ENCODE assay signal across 13 mouse cellular contexts in the genomic region with DNA sequence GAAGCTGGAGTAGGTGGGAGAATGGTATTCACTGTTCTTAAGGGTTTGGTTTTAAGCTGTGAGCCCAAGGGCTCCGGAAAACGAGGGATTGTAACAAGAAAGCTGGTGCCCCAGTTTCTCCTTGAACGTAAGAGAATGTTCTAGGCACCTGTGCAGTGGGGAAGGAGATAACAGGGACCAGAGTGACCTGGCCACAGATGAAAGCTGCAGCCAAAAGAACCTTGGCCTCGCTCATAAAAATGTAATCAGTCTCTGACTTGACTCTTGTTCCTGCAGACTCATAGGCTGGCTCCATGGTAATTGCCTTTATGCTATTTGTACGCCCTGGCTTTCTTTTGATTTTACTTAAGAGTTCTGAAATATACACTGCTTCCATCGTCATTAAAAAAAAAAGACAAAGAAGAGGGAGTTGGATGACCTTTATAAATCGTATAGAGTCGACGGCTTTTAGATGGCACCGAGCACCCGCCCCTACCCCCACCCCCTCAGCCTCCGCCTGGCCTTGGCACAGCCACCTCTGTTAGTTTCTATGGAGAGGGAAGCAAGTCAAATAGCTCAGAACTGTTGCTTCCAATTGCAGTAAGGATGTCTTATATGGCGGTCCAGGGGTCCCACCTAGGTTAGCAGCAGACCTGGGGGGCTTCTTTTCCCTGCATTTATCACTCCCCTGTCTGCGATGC. TPM values are rescaled to one million over a fixed set of nuclear protein-coding genes. Genes with fewer than 3 reads are reported as not detected.
DNase-seq lines count a peak whose midpoint lies in the region; ATAC-seq and TF ChIP-seq lines count a peak whose summit lies in the region.
"Had no signal": no experiment of that assay in that cellular context is flagged by ENCODE, and none has a peak within 500 bp of the region (broad histone marks: within the 10 kb centered on the region; RNA-seq: fewer than 3 reads in every experiment).

No protein-coding gene starts in this region.

- H3K27me3 ChIP-seq in intestine, embryonic 15.5 days (replicated peaks) = no peaks in the 10 kb centered on the region
- H3K27me3 ChIP-seq: heart, embryonic 12.5 days; midbrain, embryonic 13.5 days; neural tube, embryonic 12.5 days had no signal

- no peak for DNase-seq in layer of hippocampus, adult 2 months (ENCODE audit: low spot score in 2 of 2)
- no peak for DNase-seq in layer of hippocampus, adult 9-10 months (ENCODE audit: low spot score)
- DNase-seq in left cerebral cortex, adult 18-20 months (ENCODE audit: low spot score in 2 of 2) = no peak
- DNase-seq in layer of hippocampus, adult 9-11 months = no peak
- DNase-seq in spleen, adult 12 weeks (ENCODE audit: low spot score) = no peak
- DNase-seq: kidney, adult 18-20 months; kidney, postnatal 36 days had no signal

- no peak overlapping the region for H3K9ac ChIP-seq in intestine, embryonic 15.5 days
- H3K9ac ChIP-seq: heart, embryonic 12.5 days; midbrain, embryonic 13.5 days; neural tube, embryonic 12.5 days had no signal

- H3K27ac ChIP-seq in layer of hippocampus, adult 2 months = peak overlapping the region; percentile 46; the same call in 1 of the 2 replicates
- peak overlapping the region; percentile 39 for H3K27ac ChIP-seq in bone marrow, adult 2 months (ENCODE audit: control insufficient read depth, insufficient read depth, low read depth, low read length, poor library complexity)
- peak overlapping the region; percentile 17; the same call in 1 of the 2 replicates for H3K27ac ChIP-seq in intestine, embryonic 15.5 days
- H3K27ac ChIP-seq: midbrain, embryonic 13.5 days; neural tube, embryonic 12.5 days had no signal

- TF ChIP-seq CTCF in layer of hippocampus, adult 2 months (conservative IDR thresholded peaks at IDR 0.05) = no peak
- TF ChIP-seq CTCF in bone marrow, adult 2 months (IDR thresholded peaks at IDR 0.05; ENCODE audit: control insufficient read depth, insufficient read depth, low read length) = no peak

- WGBS in bone marrow, adult 2 months = 67% methylated on average over 14 of the region's 14 CpGs
- 66% methylated on average over 14 of the region's 14 CpGs for WGBS in intestine, embryonic 15.5 days

- TF ChIP-seq POLR2A in bone marrow, adult 2 months (IDR thresholded peaks at IDR 0.05; ENCODE audit: borderline replicate concordance, control insufficient read depth, low read depth, low read length) = no peak

- H3K4me1 ChIP-seq in bone marrow, adult 2 months (ENCODE audit: control insufficient read depth, insufficient read depth, low read length) = no peaks in the 10 kb centered on the region
- peaks cover 2% of the 10 kb centered on the region; the same call in 1 of the 2 replicates for H3K4me1 ChIP-seq in intestine, embryonic 15.5 days (replicated peaks)

- no peaks in the 10 kb centered on the region for H3K9me3 ChIP-seq in intestine, embryonic 15.5 days
- H3K9me3 ChIP-seq: midbrain, embryonic 13.5 days; neural tube, embryonic 12.5 days had no signal

- H3K4me2 ChIP-seq in intestine, embryonic 15.5 days (replicated peaks) = peak overlapping the region; percentile 24; the same call in 1 of the 2 replicates
- H3K4me2 ChIP-seq: heart, embryonic 12.5 days; midbrain, embryonic 13.5 days; neural tube, embryonic 12.5 days had no signal

- ATAC-seq in intestine, embryonic 15.5 days = peak; percentile 86
- ATAC-seq in megakaryocyte progenitor cell, adult 5-6 weeks (replicated peaks; ENCODE audit: poor library complexity) = peak; percentile 27; the same call in 1 of the 2 replicates
- ATAC-seq: midbrain, embryonic 13.5 days had no signal

- H3K4me3 ChIP-seq in layer of hippocampus, adult 2 months = no peak overlapping the region
- H3K4me3 ChIP-seq in bone marrow, adult 2 months (replicated peaks; ENCODE audit: control insufficient read depth, low read depth, low read length) = no peak overlapping the region
- no peak overlapping the region for H3K4me3 ChIP-seq in intestine, embryonic 15.5 days (replicated peaks)
- H3K4me3 ChIP-seq: heart, embryonic 12.5 days; midbrain, embryonic 13.5 days; neural tube, embryonic 12.5 days had no signal

- no peaks in the 10 kb centered on the region for H3K36me3 ChIP-seq in intestine, embryonic 15.5 days
- H3K36me3 ChIP-seq: heart, embryonic 12.5 days; midbrain, embryonic 13.5 days; neural tube, embryonic 12.5 days had no signal

RNA-seq across cellular contexts. Expression of a gene that starts 13.5 kb away (rescaled TPM):
- 100 to 1,000 TPM; 337 to 340 TPM for total RNA-seq in layer of hippocampus, adult 2 months (2021)
- polyA plus RNA-seq in bone marrow, adult 2 months (2011; ENCODE audit: insufficient read depth, insufficient read length, low replicate concordance, missing spikeins) = 19.9 and 27.3 TPM in 2 replicates
- polyA plus RNA-seq in intestine, embryonic 15.5 days (2015; fragmentation: Nextera tagmentation; extraction: Ambion mirVana) = 54.8 and 56.8 TPM in 2 replicates
- total RNA-seq in megakaryocyte progenitor cell, adult 5-6 weeks (2015) = 70.9 and 82.2 TPM in 2 replicates
- 39.1 and 39.6 TPM in 2 replicates for total RNA-seq in megakaryocyte progenitor cell, adult 5-6 weeks (2017)
- total RNA-seq in left cerebral cortex, adult 18-20 months (2021) = 100 to 1,000 TPM; 352 to 354 TPM

RNA-seq across cellular contexts. Expression of a gene that starts 28.4 kb away (rescaled TPM):
- total RNA-seq in layer of hippocampus, adult 2 months (2021) = 10 to 100 TPM; 10.7 to 11.9 TPM
- polyA plus RNA-seq in bone marrow, adult 2 months (2011; ENCODE audit: insufficient read depth, insufficient read length, low replicate concordance, missing spikeins) = 2.5 and 6.0 TPM in 2 replicates
- 11.2 and 12.3 TPM in 2 replicates for polyA plus RNA-seq in intestine, embryonic 15.5 days (2015; fragmentation: Nextera tagmentation; extraction: Ambion mirVana)
- 8.9 and 10.9 TPM in 2 replicates for total RNA-seq in megakaryocyte progenitor cell, adult 5-6 weeks (2015)
- 5.9 and 9.7 TPM in 2 replicates for total RNA-seq in megakaryocyte progenitor cell, adult 5-6 weeks (2017)
- 10 to 100 TPM; 16.2 to 17.3 TPM for total RNA-seq in left cerebral cortex, adult 18-20 months (2021)

Comparison
In these comparisons a context has a peak if more than half of its experiments do, and no peak if none do; other contexts are left out.
1. RNA of a gene that starts 13.5 kb away (total RNA-seq): 352 to 354 TPM in left cerebral cortex, adult 18-20 months and 337 to 340 TPM in layer of hippocampus, adult 2 months; 39.1 to 82.2 TPM in megakaryocyte progenitor cell, adult 5-6 weeks; every median in the first group is over 4 times any median in the second.
2. Peak in every context shown above with its lines, with median percentiles within 50 percentile points of each other: H3K27ac ChIP-seq.